Mouse (Mus musculus) lung, embryonic 16.5 days (tissue): ENCODE data around the gene Cuedc2. TPM values are rescaled to one million over a fixed set of nuclear protein-coding genes. Genes with fewer than 3 reads are reported as not detected.

ENCODE experiments used
- ATAC-seq: fragments of 200-750 bp; cut with Nextera tagmentation; 2 replicates; pipeline ENCODE4 v1.8.0; 2017; ENCODE audit warnings: low read depth, mild to moderate bottlenecking, moderate library complexity
- H3K27ac ChIP-seq: fragments of 300-500 bp; sonication (generic); 2 replicates; pipeline ENCODE4 v1.5.1; 2014; ENCODE audit warnings: mild to moderate bottlenecking, control low read depth, low read length
- H3K27me3 ChIP-seq: fragments of 300-500 bp; sonication (generic); 2 replicates; pipeline ENCODE4 v1.6.1; 2014; ENCODE audit warnings: low read depth, low read length, mixed read lengths; ENCODE audit not compliant: control insufficient read depth, insufficient read depth
- H3K36me3 ChIP-seq: fragments of 300-500 bp; sonication (generic); 2 replicates; pipeline ENCODE4 v1.6.1; 2014; ENCODE audit warnings: low read length; ENCODE audit not compliant: control insufficient read depth, insufficient read depth
- H3K4me1 ChIP-seq: fragments of 300-500 bp; sonication (generic); replicated peaks from 2 replicates; pipeline ENCODE4 v1.6.1; 2014; ENCODE audit warnings: low read length, mixed read lengths; ENCODE audit not compliant: control insufficient read depth, insufficient read depth
- H3K4me2 ChIP-seq: fragments of 300-500 bp; sonication (generic); 2 replicates; pipeline ENCODE4 v1.6.1; 2014; ENCODE audit warnings: low read depth, low read length, control low read depth
- H3K4me3 ChIP-seq: fragments of 300-500 bp; sonication (generic); 2 replicates; pipeline ENCODE4 v1.5.1; 2014; ENCODE audit warnings: mild to moderate bottlenecking, low read length, control low read depth
- H3K9ac ChIP-seq: fragments of 300-500 bp; sonication (generic); 2 replicates; pipeline ENCODE4 v1.6.1; 2014; ENCODE audit warnings: low read length, control low read depth
- H3K9me3 ChIP-seq: fragments of 300-500 bp; sonication (generic); 2 replicates; pipeline ENCODE4 v1.6.1; 2016; ENCODE audit warnings: low read length; ENCODE audit not compliant: control insufficient read depth
- WGBS: fragments of 180-500 bp; shearing (Covaris S2); extraction: QIAGEN DNeasy Blood & Tissue Kit; methylation state at CpG from one replicate; pipeline ENCODE4 v1.1.7; 2014; 5-methylcytosine and 5-hydroxymethylcytosine counted together
- microRNA counts: library from miRNA; unstranded; fragments of <30 nt; microRNA quantifications from one replicate; lab custom pipeline; 2016
- microRNA-seq: library from miRNA; unstranded; fragments of <30 nt; microRNA quantifications from one replicate; pipeline ENCODE4, GENCODE M21; 2016
- polyA plus RNA-seq: library from polyadenylated mRNA; unstranded; fragments of >200 nt; fragmentation: Nextera tagmentation; extraction: Ambion mirVana; gene quantifications from 2 replicates; pipeline ENCODE4 v1.2.1, GENCODE M21; 2015

The Cuedc2 gene
- polyA plus RNA-seq, 1 experiment from 2014 or later, result 144 TPM

DNA sequence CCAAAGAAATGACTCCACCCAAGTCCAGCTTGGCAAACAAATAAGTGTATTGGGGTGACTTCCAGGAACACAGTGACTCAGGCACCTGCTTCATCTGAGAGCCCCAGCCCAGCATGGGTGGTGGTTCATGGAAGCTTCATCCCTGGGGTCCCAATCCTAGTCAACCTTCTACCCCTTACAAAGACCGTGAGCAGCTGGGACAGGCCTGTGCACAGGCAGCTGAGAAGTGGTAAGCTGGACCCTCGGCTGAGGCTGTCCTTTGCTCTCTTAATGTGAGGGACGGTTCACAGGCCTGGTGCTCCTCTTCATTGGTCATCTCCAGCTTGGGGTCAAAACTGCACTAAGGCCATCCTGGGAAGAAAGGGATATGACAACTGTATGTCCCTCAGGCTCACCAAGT is 50.9 kb downstream of the Cuedc2 start:
- H3K27ac ChIP-seq, result no peak overlapping the region
- no peak for ATAC-seq
- H3K4me1 ChIP-seq, result no peaks in the 10 kb centered on the region
- H3K9ac ChIP-seq, result no peak overlapping the region
- peaks cover 33% of the 10 kb centered on the region for H3K36me3 ChIP-seq
- H3K27me3 ChIP-seq, result no peaks in the 10 kb centered on the region
- 89% methylated on average over 3 of the region's 3 CpGs for WGBS
- no peaks in the 10 kb centered on the region for H3K9me3 ChIP-seq
- no peak overlapping the region for H3K4me2 ChIP-seq
- H3K4me3 ChIP-seq, result no peak overlapping the region

DNA sequence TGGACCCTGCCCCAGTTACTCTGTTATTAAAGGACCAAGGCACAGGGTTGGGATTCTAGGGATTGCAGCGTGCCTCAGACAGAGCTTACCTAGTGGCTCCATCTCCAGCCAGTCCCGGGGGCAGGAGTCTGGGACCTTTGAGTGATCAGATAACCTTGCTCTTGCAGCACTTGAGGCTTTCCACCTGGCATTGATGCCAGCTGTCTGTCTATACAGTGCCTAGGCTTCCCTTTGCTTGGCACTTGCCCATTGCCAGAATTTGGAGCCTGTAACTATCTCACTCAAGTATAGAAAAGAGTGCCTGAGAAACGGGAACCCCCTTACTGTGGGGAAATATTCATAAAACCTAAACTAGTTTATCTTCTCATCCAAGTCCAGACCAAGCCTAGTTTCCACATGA is 51.6 kb downstream of the Cuedc2 start:
- ATAC-seq, result no peak
- H3K4me2 ChIP-seq, result no peak overlapping the region
- no peak overlapping the region for H3K27ac ChIP-seq
- no peak overlapping the region for H3K9ac ChIP-seq
- H3K36me3 ChIP-seq, result peaks cover 40% of the 10 kb centered on the region
- no peak overlapping the region for H3K4me3 ChIP-seq
- no peaks in the 10 kb centered on the region for H3K27me3 ChIP-seq
- WGBS, result 84% methylated on average over 3 of the region's 3 CpGs
- no peaks in the 10 kb centered on the region for H3K4me1 ChIP-seq
- H3K9me3 ChIP-seq, result no peaks in the 10 kb centered on the region

DNA sequence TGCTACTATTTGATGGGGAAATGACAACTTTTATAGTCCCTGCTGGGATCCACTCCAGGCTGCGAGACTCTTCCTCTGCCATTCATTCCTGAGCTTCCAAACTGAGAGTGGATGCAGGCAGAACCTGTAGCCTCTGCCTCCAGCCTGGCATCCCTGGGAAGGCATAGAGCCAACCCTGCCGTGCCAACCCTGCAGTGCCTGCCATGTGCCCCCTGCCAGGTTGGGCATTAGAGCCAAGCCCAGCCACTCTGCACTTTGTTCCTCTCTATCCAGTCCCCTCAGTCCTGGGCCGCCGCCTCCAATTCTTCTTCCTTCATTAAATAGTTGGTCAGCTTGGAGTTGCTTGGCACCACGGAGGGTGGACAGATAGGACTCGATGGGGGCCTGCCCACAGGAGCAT is 52.5 kb downstream of the Cuedc2 start:
- 91% methylated on average over 6 of the region's 6 CpGs for WGBS
- no peaks in the 10 kb centered on the region for H3K27me3 ChIP-seq

DNA sequence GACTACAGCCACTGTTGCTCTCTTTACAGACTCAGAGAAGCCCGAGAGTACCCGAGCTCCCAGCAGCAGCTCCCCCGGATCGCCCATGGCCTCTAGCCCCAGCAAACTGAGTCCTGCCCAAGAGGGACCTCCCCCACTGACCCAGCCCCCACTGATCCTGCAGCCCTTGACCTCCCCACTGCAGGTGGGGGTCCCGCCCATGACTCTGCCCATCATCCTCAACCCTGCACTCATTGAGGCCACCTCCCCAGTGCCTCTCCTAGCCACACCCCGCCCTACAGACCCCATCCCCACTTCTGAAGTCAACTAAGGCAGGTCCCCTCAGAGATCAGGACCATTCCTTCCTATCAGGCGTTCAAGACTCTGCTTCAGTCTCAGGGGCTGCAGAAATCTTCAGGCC is 52.9 kb downstream of the Cuedc2 start:
- Histone ChIP-seq H3K36me3 (peaks cover 47% of the 10 kb centered on the region), H3K27me3 (no peaks in the 10 kb centered on the region), H3K9me3 (no peaks in the 10 kb centered on the region), H3K4me3 (no peak overlapping the region), H3K27ac (no peak overlapping the region), H3K9ac (no peak overlapping the region), H3K4me2 (no peak overlapping the region), H3K4me1 (no peaks in the 10 kb centered on the region)
- 81% methylated on average over 7 of the region's 7 CpGs for WGBS
- ATAC-seq, result no peak

More for the DNA sequence above, 52.5 kb downstream of the Cuedc2 start:
- no peak for ATAC-seq
- H3K36me3 ChIP-seq, result peaks cover 45% of the 10 kb centered on the region
- H3K4me1 ChIP-seq, result no peaks in the 10 kb centered on the region
- H3K27ac ChIP-seq, result no peak overlapping the region
- H3K9me3 ChIP-seq, result no peaks in the 10 kb centered on the region
- no peak overlapping the region for H3K4me2 ChIP-seq
- no peak overlapping the region for H3K9ac ChIP-seq
- H3K4me3 ChIP-seq, result no peak overlapping the region

- H3K27ac ChIP-seq, result no peak overlapping the region
- no peak overlapping the region for H3K4me2 ChIP-seq
- peaks cover 54% of the 10 kb centered on the region for H3K36me3 ChIP-seq
- H3K27me3 ChIP-seq, result no peaks in the 10 kb centered on the region
- no peak for ATAC-seq
- no peaks in the 10 kb centered on the region for H3K9me3 ChIP-seq
- no peak overlapping the region for H3K4me3 ChIP-seq
- H3K9ac ChIP-seq, result no peak overlapping the region
- 94% methylated on average over 4 of the region's 4 CpGs for WGBS
- H3K4me1 ChIP-seq, result no peaks in the 10 kb centered on the region
Observed at GRCm38 (mm10) chr19:46284686-46285085, 53.8 kb downstream of the Cuedc2 start.

- Histone ChIP-seq H3K4me3 (no peak overlapping the region), H3K9ac (no peak overlapping the region), H3K9me3 (no peaks in the 10 kb centered on the region), H3K4me2 (no peak overlapping the region), H3K36me3 (peaks cover 60% of the 10 kb centered on the region), H3K4me1 (no peaks in the 10 kb centered on the region), H3K27ac (no peak overlapping the region), H3K27me3 (no peaks in the 10 kb centered on the region)
- WGBS, result 91% methylated on average over 11 of the region's 11 CpGs
- no peak for ATAC-seq
Observed at GRCm38 (mm10) chr19:46282081-46282849, 56.2 kb downstream of the Cuedc2 start.

MicroRNAs encoded within 50 kb of the gene (microRNA counts, 519-probe panel; counts per million panel counts)
- microRNA mmu-miR-146b (lab: Ali Mortazavi, UCI), result 2,445 counts per million, percentile 43 among the panel's probes with 10 or more counts

Small RNA genes within 50 kb of the gene (microRNA-seq; reads per million reads assigned to microRNA genes)
- gene Mir146b, result not detected

Other genes with a start within 250 kb of the Cuedc2 start
- gene Elovl3, start 206.8 kb downstream of the Cuedc2 start, polyA plus RNA-seq, result 0.10 TPM in 1 of 2 replicates, not detected in the other
- gene Pitx3, start 190.4 kb downstream of the Cuedc2 start, polyA plus RNA-seq, result 0.55 TPM in 1 of 2 replicates, not detected in the other
- gene Gbf1, start 186.2 kb downstream of the Cuedc2 start, polyA plus RNA-seq, result 45.5 and 47.2 TPM in 2 replicates
- 8.3 and 9.1 TPM in 2 replicates for gene Nfkb2, start 34.4 kb downstream of the Cuedc2 start, polyA plus RNA-seq
- 3.4 and 4.3 TPM in 2 replicates for gene Psd, start 11.5 kb downstream of the Cuedc2 start, polyA plus RNA-seq
- 12.0 and 13.3 TPM in 2 replicates for gene Fbxl15, start 10.5 kb downstream of the Cuedc2 start, polyA plus RNA-seq
- 10.4 and 11.4 TPM in 2 replicates for gene Mfsd13a, start 2.4 kb upstream of the Cuedc2 start, polyA plus RNA-seq
- 1.7 and 1.9 TPM in 2 replicates for gene 2310034G01Rik, start 11.6 kb upstream of the Cuedc2 start, polyA plus RNA-seq
- 132 and 137 TPM in 2 replicates for gene Actr1a, start 57.0 kb upstream of the Cuedc2 start, polyA plus RNA-seq
- 28.1 and 33.8 TPM in 2 replicates for gene Sufu, start 58.2 kb upstream of the Cuedc2 start, polyA plus RNA-seq
- gene Trim8, start 163.0 kb upstream of the Cuedc2 start, polyA plus RNA-seq, result 22.4 and 24.9 TPM in 2 replicates
- 113 and 118 TPM in 2 replicates for gene Arl3, start 234.5 kb upstream of the Cuedc2 start, polyA plus RNA-seq
- gene Sfxn2, start 234.7 kb upstream of the Cuedc2 start, polyA plus RNA-seq, result 24.6 and 28.4 TPM in 2 replicates